Mouse (Mus musculus) limb, embryonic 15.5 days (tissue): ENCODE data around the gene Sc5d. TPM values are rescaled to one million over a fixed set of nuclear protein-coding genes. Genes with fewer than 3 reads are reported as not detected.

Source experiments
- ATAC-seq: fragments of 200-750 bp; cut with Nextera tagmentation; 2 replicates; pipeline ENCODE4 v1.8.0; 2017; ENCODE audit warnings: low read depth, moderate TSS enrichment; ENCODE audit not compliant: insufficient number of reproducible peaks, low FRiP score, low TSS enrichment
- H3K27ac ChIP-seq: fragments of 300-500 bp; sonication (generic); 2 replicates; pipeline ENCODE4 v1.5.1; 2015; ENCODE audit warnings: moderate library complexity, mild to moderate bottlenecking, inconsistent platforms
- H3K27me3 ChIP-seq: fragments of 300-500 bp; sonication (generic); 2 replicates; pipeline ENCODE4 v1.6.1; 2015; ENCODE audit warnings: inconsistent platforms
- H3K36me3 ChIP-seq: fragments of 300-500 bp; sonication (generic); 2 replicates; pipeline ENCODE4 v1.6.1; 2015; ENCODE audit warnings: inconsistent platforms
- H3K4me1 ChIP-seq: fragments of 300-500 bp; sonication (generic); 2 replicates; pipeline ENCODE4 v1.6.1; 2015; ENCODE audit warnings: inconsistent platforms
- H3K4me2 ChIP-seq: fragments of 300-500 bp; sonication (generic); 2 replicates; pipeline ENCODE4 v1.6.1; 2015; ENCODE audit warnings: mild to moderate bottlenecking, inconsistent platforms
- H3K4me3 ChIP-seq: fragments of 300-500 bp; sonication (generic); 2 replicates; pipeline ENCODE4 v1.5.1; 2015; ENCODE audit warnings: mild to moderate bottlenecking, inconsistent platforms
- H3K9ac ChIP-seq: fragments of 300-500 bp; sonication (generic); 2 replicates; pipeline ENCODE4 v1.6.1; 2015; ENCODE audit warnings: inconsistent platforms
- H3K9me3 ChIP-seq: fragments of 300-500 bp; sonication (generic); 2 replicates; pipeline ENCODE4 v1.6.1; 2016; ENCODE audit warnings: inconsistent platforms
- WGBS: fragments of 180-500 bp; shearing (Covaris S2); methylation state at CpG from one replicate; pipeline ENCODE4 v1.1.7; 2015; 5-methylcytosine and 5-hydroxymethylcytosine counted together
- polyA plus RNA-seq: library from polyadenylated mRNA; unstranded; fragments of >200 nt; fragmentation: Nextera tagmentation; extraction: Ambion mirVana; gene quantifications from 2 replicates; pipeline ENCODE4 v1.2.1, GENCODE M21; 2015

The Sc5d gene
- 54.1 and 55.5 TPM in 2 replicates for polyA plus RNA-seq

- Histone ChIP-seq H3K4me1 (peaks cover 5% of the 10 kb centered on the region), H3K27me3 (no peaks in the 10 kb centered on the region), H3K4me2 (peak within 1 kb of the TSS; percentile 73), H3K9me3 (no peaks in the 10 kb centered on the region), H3K9ac (peak within 1 kb of the TSS; percentile 71), H3K4me3 (peak within 1 kb of the TSS; percentile 70), H3K36me3 (no peaks in the 10 kb centered on the region), H3K27ac (peak within 1 kb of the TSS; percentile 80)
- under 1% methylated on average over 43 of the region's 49 CpGs for WGBS
- peak; percentile 97 for ATAC-seq
Observed at GRCm38 (mm10) chr9:42264145-42264544, at the start of gene Sc5d. TSS of gene Sc5d (minus strand) at chr9:42264256.

GRCm38 (mm10) chr9:42311311-42311710 is 47.3 kb upstream of the Sc5d start:
- Histone ChIP-seq H3K27ac (no peak overlapping the region), H3K4me1 (no peaks in the 10 kb centered on the region; the same call in 1 of the 2 replicates), H3K9me3 (no peaks in the 10 kb centered on the region), H3K27me3 (no peaks in the 10 kb centered on the region), H3K4me3 (no peak overlapping the region), H3K36me3 (no peaks in the 10 kb centered on the region), H3K4me2 (no peak overlapping the region), H3K9ac (no peak overlapping the region)
- WGBS, result 87% methylated on average over 3 of the region's 3 CpGs
- ATAC-seq, result no peak

- no peak overlapping the region for H3K27ac ChIP-seq
- H3K36me3 ChIP-seq, result no peaks in the 10 kb centered on the region
- ATAC-seq, result no peak
- H3K4me1 ChIP-seq, result no peaks in the 10 kb centered on the region
- H3K4me3 ChIP-seq, result no peak overlapping the region
- no peaks in the 10 kb centered on the region for H3K9me3 ChIP-seq
- H3K27me3 ChIP-seq, result no peaks in the 10 kb centered on the region
- no peak overlapping the region for H3K9ac ChIP-seq
- 85% methylated on average over 4 of the region's 4 CpGs for WGBS
- no peak overlapping the region for H3K4me2 ChIP-seq
Observed at GRCm38 (mm10) chr9:42303894-42304293, 39.8 kb upstream of the Sc5d start.

- no peak for ATAC-seq
- H3K4me1 ChIP-seq, result no peaks in the 10 kb centered on the region
- H3K4me3 ChIP-seq, result no peak overlapping the region
- no peak overlapping the region for H3K27ac ChIP-seq
- no peaks in the 10 kb centered on the region for H3K27me3 ChIP-seq
- no peak overlapping the region for H3K9ac ChIP-seq
- H3K4me2 ChIP-seq, result no peak overlapping the region
- H3K36me3 ChIP-seq, result no peaks in the 10 kb centered on the region
- H3K9me3 ChIP-seq, result no peaks in the 10 kb centered on the region
- WGBS, result 80% methylated on average over 6 of the region's 6 CpGs
Observed at GRCm38 (mm10) chr9:42301082-42301633, 37.1 kb upstream of the Sc5d start.

- Histone ChIP-seq H3K27me3 (no peaks in the 10 kb centered on the region), H3K4me2 (no peak overlapping the region), H3K9ac (no peak overlapping the region), H3K9me3 (no peaks in the 10 kb centered on the region), H3K4me3 (no peak overlapping the region), H3K27ac (no peak overlapping the region), H3K36me3 (no peaks in the 10 kb centered on the region), H3K4me1 (no peaks in the 10 kb centered on the region)
- WGBS, result 87% methylated on average over 10 of the region's 10 CpGs
- no peak for ATAC-seq
Observed at GRCm38 (mm10) chr9:42296297-42296922, 32.4 kb upstream of the Sc5d start.

- Histone ChIP-seq H3K27ac (no peak overlapping the region), H3K4me1 (no peaks in the 10 kb centered on the region), H3K9ac (no peak overlapping the region), H3K27me3 (no peaks in the 10 kb centered on the region), H3K36me3 (no peaks in the 10 kb centered on the region), H3K9me3 (no peaks in the 10 kb centered on the region), H3K4me3 (no peak overlapping the region), H3K4me2 (no peak overlapping the region)
- WGBS, result 72% methylated on average over 2 of the region's 2 CpGs
- ATAC-seq, result no peak
Observed at GRCm38 (mm10) chr9:42294131-42294530, 30.1 kb upstream of the Sc5d start.

- Histone ChIP-seq H3K4me3 (no peak overlapping the region), H3K9ac (no peak overlapping the region), H3K27me3 (no peaks in the 10 kb centered on the region), H3K9me3 (no peaks in the 10 kb centered on the region), H3K4me1 (no peaks in the 10 kb centered on the region), H3K36me3 (no peaks in the 10 kb centered on the region), H3K4me2 (no peak overlapping the region), H3K27ac (no peak overlapping the region)
- ATAC-seq, result no peak
- 83% methylated on average over 3 of the region's 3 CpGs for WGBS
Observed at GRCm38 (mm10) chr9:42293596-42293995, 29.5 kb upstream of the Sc5d start.

GRCm38 (mm10) chr9:42293051-42293450 is 29.0 kb upstream of the Sc5d start:
- ATAC-seq, result no peak
- no peaks in the 10 kb centered on the region for H3K4me1 ChIP-seq
- 43% methylated on average over 7 of the region's 7 CpGs for WGBS
- H3K27me3 ChIP-seq, result no peaks in the 10 kb centered on the region
- no peak overlapping the region for H3K27ac ChIP-seq
- no peak overlapping the region for H3K4me2 ChIP-seq
- no peak overlapping the region for H3K9ac ChIP-seq
- no peaks in the 10 kb centered on the region for H3K9me3 ChIP-seq
- H3K4me3 ChIP-seq, result no peak overlapping the region
- H3K36me3 ChIP-seq, result no peaks in the 10 kb centered on the region

GRCm38 (mm10) chr9:42279676-42280075 is 15.6 kb upstream of the Sc5d start:
- ATAC-seq, result no peak
- H3K9me3 ChIP-seq, result no peaks in the 10 kb centered on the region
- no peak overlapping the region for H3K27ac ChIP-seq
- no peak overlapping the region for H3K4me3 ChIP-seq
- WGBS, result 65% methylated on average over 4 of the region's 4 CpGs
- H3K36me3 ChIP-seq, result no peaks in the 10 kb centered on the region
- H3K9ac ChIP-seq, result no peak overlapping the region
- H3K27me3 ChIP-seq, result no peaks in the 10 kb centered on the region
- H3K4me1 ChIP-seq, result no peaks in the 10 kb centered on the region
- no peak overlapping the region for H3K4me2 ChIP-seq

GRCm38 (mm10) chr9:42278046-42278445 is 14.0 kb upstream of the Sc5d start:
- WGBS, result 87% methylated on average over 3 of the region's 3 CpGs
- no peaks in the 10 kb centered on the region for H3K36me3 ChIP-seq
- H3K4me2 ChIP-seq, result no peak overlapping the region
- no peaks in the 10 kb centered on the region for H3K9me3 ChIP-seq
- H3K4me3 ChIP-seq, result no peak overlapping the region
- H3K27ac ChIP-seq, result no peak overlapping the region
- H3K9ac ChIP-seq, result no peak overlapping the region
- H3K27me3 ChIP-seq, result no peaks in the 10 kb centered on the region
- no peaks in the 10 kb centered on the region for H3K4me1 ChIP-seq
- ATAC-seq, result no peak

- WGBS, result 92% methylated on average over 1 of the region's 1 CpGs
- no peaks in the 10 kb centered on the region for H3K9me3 ChIP-seq
- no peaks in the 10 kb centered on the region for H3K27me3 ChIP-seq
- no peak for ATAC-seq
- H3K4me3 ChIP-seq, result no peak overlapping the region
- no peak overlapping the region for H3K9ac ChIP-seq
- no peak overlapping the region for H3K4me2 ChIP-seq
- no peak overlapping the region for H3K27ac ChIP-seq
- no peaks in the 10 kb centered on the region for H3K36me3 ChIP-seq
- no peaks in the 10 kb centered on the region for H3K4me1 ChIP-seq
Observed at GRCm38 (mm10) chr9:42277606-42278005, 13.6 kb upstream of the Sc5d start.

GRCm38 (mm10) chr9:42277162-42277561 is 13.1 kb upstream of the Sc5d start:
- Histone ChIP-seq H3K4me1 (no peaks in the 10 kb centered on the region), H3K9me3 (no peaks in the 10 kb centered on the region), H3K36me3 (no peaks in the 10 kb centered on the region), H3K9ac (no peak overlapping the region), H3K27ac (no peak overlapping the region), H3K4me2 (no peak overlapping the region), H3K4me3 (no peak overlapping the region), H3K27me3 (no peaks in the 10 kb centered on the region)
- no peak for ATAC-seq

GRCm38 (mm10) chr9:42275761-42276145 is 11.7 kb upstream of the Sc5d start:
- no peaks in the 10 kb centered on the region for H3K9me3 ChIP-seq
- H3K4me1 ChIP-seq, result no peaks in the 10 kb centered on the region
- no peak overlapping the region for H3K9ac ChIP-seq
- H3K27me3 ChIP-seq, result no peaks in the 10 kb centered on the region
- ATAC-seq, result no peak
- H3K27ac ChIP-seq, result no peak overlapping the region
- no peak overlapping the region for H3K4me2 ChIP-seq
- no peak overlapping the region for H3K4me3 ChIP-seq
- 59% methylated on average over 11 of the region's 11 CpGs for WGBS
- H3K36me3 ChIP-seq, result no peaks in the 10 kb centered on the region
